Mouse (Mus musculus): ENCODE results near the gene Tubb2a.

GRCm38 (mm10) chr13:34112369-34113081, 34.7 kb upstream of the Tubb2a start:
- TF ChIP-seq TBP (IDR thresholded peaks at IDR 0.05; ENCODE audit: low read depth, low read length) (no peak), NRF1 (IDR thresholded peaks at IDR 0.05; ENCODE audit: insufficient read depth, low read depth, low read length, poor library complexity, severe bottlenecking) (no peak), EP300 (IDR thresholded peaks at IDR 0.05; ENCODE audit: low read depth in 1 of 2, low read length in 2 of 2) (no peak), ETS1 (IDR thresholded peaks at IDR 0.05; ENCODE audit: low read depth, low read length) (no peak)
